Mouse (Mus musculus): Measurements from ENCODE around the gene Actc1. TPM values are rescaled to one million over a fixed set of nuclear protein-coding genes. Genes with fewer than 3 reads are reported as not detected.

Actc1 gene
- polyA plus RNA-seq, 1 experiment: 4.3 TPM

DNA sequence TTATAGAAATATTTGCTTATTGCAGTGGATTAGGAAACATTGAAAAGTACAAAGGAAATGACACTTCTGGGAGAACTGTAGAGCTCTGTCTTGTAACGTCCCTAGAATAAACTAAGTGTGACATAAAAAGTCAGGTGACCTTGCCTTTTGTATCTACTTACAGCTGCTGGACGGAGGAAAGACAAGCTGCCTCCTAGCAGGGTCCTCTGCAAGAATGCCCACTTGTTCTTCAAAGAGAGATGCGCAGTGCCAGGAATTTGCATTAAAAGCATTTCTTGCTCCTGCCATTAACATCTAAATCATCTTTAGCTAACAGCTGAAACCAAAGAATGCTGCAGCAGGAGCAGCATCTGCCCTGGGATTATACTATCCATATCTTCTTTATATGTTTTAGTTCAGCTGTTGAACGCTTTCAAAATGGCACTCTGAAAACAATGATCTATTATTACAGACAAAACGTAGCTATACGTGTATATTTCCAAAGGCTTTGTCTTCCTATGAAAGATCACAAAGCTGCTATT lies 6.8 kb upstream of the Actc1 start:
- Histone ChIP-seq H3K27ac (ENCODE audit: insufficient read depth, low read depth, low read length) (no peak overlapping the region), H3K27me3 (ENCODE audit: control insufficient read depth, insufficient read depth, low read length) (no peaks in the 10 kb centered on the region), H3K4me1 (ENCODE audit: control insufficient read depth, insufficient read depth, insufficient read length, low read length) (no peaks in the 10 kb centered on the region), H3K36me3 (ENCODE audit: control insufficient read depth, insufficient read depth, low read length) (no peaks in the 10 kb centered on the region), H3K4me3 (ENCODE audit: low read depth, low read length) (no peak overlapping the region)
- TF ChIP-seq POLR2A (IDR thresholded peaks at IDR 0.05; ENCODE audit: low read depth, low read length): no peak
- no peak for TF ChIP-seq CTCF (IDR thresholded peaks at IDR 0.05; ENCODE audit: extremely low read depth, insufficient read length, insufficient replicate concordance, low read depth, low read length)
- 62% methylated on average over 6 of the region's 6 CpGs for WGBS

DNA sequence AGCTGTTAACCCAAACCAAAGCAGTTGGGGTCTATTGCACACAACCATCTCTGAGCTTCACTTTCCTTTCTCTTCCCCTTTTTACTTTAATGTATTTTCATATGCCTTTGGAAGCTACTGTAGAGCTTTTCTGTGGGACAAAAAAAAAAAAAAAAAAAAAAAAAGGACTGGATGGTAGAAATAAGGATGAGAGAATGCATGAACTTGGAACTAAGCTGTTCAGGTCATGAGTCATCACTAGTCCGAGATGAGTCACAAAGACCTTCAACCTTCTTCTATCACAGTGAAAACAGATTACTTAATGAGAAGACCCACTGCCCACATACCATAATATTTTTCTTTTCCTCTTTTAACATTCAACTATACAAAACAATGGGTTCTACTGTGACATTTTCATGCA lies 6.3 kb upstream of the Actc1 start:
- no peaks in the 10 kb centered on the region for H3K4me1 ChIP-seq (ENCODE audit: control insufficient read depth, insufficient read depth, insufficient read length, low read length)
- no peak overlapping the region for H3K4me3 ChIP-seq (ENCODE audit: low read depth, low read length)
- no peak overlapping the region for H3K27ac ChIP-seq (ENCODE audit: insufficient read depth, low read depth, low read length)
- H3K36me3 ChIP-seq (ENCODE audit: control insufficient read depth, insufficient read depth, low read length): no peaks in the 10 kb centered on the region
- WGBS: 39% methylated on average over 1 of the region's 1 CpGs
- H3K27me3 ChIP-seq (ENCODE audit: control insufficient read depth, insufficient read depth, low read length): no peaks in the 10 kb centered on the region
- TF ChIP-seq CTCF (IDR thresholded peaks at IDR 0.05; ENCODE audit: extremely low read depth, insufficient read length, insufficient replicate concordance, low read depth, low read length) (no peak), POLR2A (IDR thresholded peaks at IDR 0.05; ENCODE audit: low read depth, low read length) (no peak)

DNA sequence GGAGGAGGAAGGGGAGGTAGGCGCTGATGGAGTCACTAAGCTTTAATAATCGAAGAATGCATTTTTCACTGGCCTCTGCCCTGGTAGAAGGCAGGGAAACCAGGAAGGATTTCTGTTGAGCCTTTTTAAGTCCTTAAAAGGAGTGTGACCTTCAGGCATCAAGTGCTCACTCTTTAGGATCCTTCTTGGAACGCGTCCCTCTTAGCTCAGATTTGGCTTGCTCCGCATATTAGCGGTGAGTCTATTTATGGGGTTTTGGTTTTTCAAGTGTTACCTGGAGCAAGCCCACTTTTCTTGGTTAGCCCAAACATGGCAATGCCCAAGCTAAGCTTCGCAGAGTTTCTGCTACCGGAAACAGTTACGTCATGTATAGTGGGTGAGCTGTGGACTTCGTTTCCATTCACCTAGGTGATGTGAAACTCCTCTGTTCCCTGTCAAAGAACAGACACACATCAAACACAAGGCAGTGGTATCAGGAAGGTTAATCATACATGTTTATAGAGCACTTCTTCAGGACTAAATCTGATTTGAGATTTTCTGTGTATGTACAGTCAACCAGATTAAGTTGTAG lies 5.0 kb upstream of the Actc1 start:
- no peak overlapping the region for H3K27ac ChIP-seq (ENCODE audit: insufficient read depth, low read depth, low read length)
- H3K27me3 ChIP-seq (ENCODE audit: control insufficient read depth, insufficient read depth, low read length): no peaks in the 10 kb centered on the region
- TF ChIP-seq POLR2A (IDR thresholded peaks at IDR 0.05; ENCODE audit: low read depth, low read length) (no peak), CTCF (IDR thresholded peaks at IDR 0.05; ENCODE audit: extremely low read depth, insufficient read length, insufficient replicate concordance, low read depth, low read length) (no peak)
- no peak overlapping the region for H3K4me3 ChIP-seq (ENCODE audit: low read depth, low read length)
- no peaks in the 10 kb centered on the region for H3K4me1 ChIP-seq (ENCODE audit: control insufficient read depth, insufficient read depth, insufficient read length, low read length)
- no peaks in the 10 kb centered on the region for H3K36me3 ChIP-seq (ENCODE audit: control insufficient read depth, insufficient read depth, low read length)
- 89% methylated on average over 10 of the region's 10 CpGs for WGBS

DNA sequence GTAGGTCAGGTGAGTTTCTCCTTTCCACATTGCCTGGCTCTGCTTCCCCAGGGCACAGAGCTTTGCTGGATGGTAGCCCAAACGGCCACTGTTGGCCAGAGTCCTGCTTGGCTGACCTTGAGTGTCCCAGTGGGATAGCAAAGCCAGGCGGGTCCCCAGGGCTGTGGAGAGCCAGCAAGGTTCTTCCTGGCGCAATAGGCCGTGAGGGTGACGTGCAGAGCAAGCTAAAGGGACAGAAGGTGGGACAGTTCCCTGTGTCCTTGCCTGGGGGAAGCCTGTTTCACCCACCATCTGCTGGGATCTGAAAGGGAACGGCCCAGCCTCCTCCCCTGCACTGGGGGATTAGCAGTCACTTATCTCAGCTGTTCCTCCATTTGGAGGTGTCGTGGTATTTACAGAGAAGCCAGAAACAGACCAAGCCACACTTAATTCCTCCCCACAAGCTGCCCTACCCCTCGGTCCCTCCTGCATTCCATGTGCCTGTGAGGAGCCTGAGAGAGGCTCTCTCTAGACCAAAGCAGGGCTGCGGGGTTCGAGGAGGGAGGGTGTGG lies 4.0 kb upstream of the Actc1 start:
- no peak for TF ChIP-seq POLR2A (IDR thresholded peaks at IDR 0.05; ENCODE audit: low read depth, low read length)
- no peak for TF ChIP-seq CTCF (IDR thresholded peaks at IDR 0.05; ENCODE audit: extremely low read depth, insufficient read length, insufficient replicate concordance, low read depth, low read length)
- 13% methylated on average over 10 of the region's 10 CpGs for WGBS

DNA sequence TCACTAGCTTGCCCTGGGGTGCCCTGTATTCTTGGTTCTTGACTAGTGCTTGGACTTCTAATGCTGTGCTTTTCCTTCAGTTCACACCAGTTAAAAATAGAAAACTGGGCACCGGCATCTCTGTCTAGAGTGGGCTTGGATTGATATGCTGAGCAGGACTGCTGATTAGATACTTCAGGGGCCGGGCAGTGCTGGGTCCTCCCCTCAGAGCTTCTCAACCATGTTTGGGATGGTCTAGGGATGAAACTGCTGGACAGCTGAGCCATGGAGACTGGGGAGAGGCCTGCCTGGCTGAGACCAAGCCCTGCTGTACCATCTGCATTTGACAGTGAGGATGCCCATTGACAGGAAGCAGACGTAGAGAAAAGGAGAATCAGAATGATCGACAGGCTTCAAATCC lies 781 bp upstream of the Actc1 start:
- H3K36me3 ChIP-seq (ENCODE audit: control insufficient read depth, insufficient read depth, low read length): no peaks in the 10 kb centered on the region
- 79% methylated on average over 4 of the region's 4 CpGs for WGBS
- H3K27me3 ChIP-seq (ENCODE audit: control insufficient read depth, insufficient read depth, low read length): no peaks in the 10 kb centered on the region
- H3K4me3 ChIP-seq (ENCODE audit: low read depth, low read length): no peak overlapping the region
- H3K4me1 ChIP-seq (ENCODE audit: control insufficient read depth, insufficient read depth, insufficient read length, low read length): no peaks in the 10 kb centered on the region
- TF ChIP-seq POLR2A (IDR thresholded peaks at IDR 0.05; ENCODE audit: low read depth, low read length): no peak
- TF ChIP-seq CTCF (IDR thresholded peaks at IDR 0.05; ENCODE audit: extremely low read depth, insufficient read length, insufficient replicate concordance, low read depth, low read length): no peak
- no peak overlapping the region for H3K27ac ChIP-seq (ENCODE audit: insufficient read depth, low read depth, low read length)

More for the DNA sequence above, 4.0 kb upstream of the Actc1 start:
- Histone ChIP-seq H3K4me3 (ENCODE audit: low read depth, low read length) (no peak overlapping the region), H3K36me3 (ENCODE audit: control insufficient read depth, insufficient read depth, low read length) (no peaks in the 10 kb centered on the region), H3K27me3 (ENCODE audit: control insufficient read depth, insufficient read depth, low read length) (no peaks in the 10 kb centered on the region), H3K4me1 (ENCODE audit: control insufficient read depth, insufficient read depth, insufficient read length, low read length) (no peaks in the 10 kb centered on the region), H3K27ac (ENCODE audit: insufficient read depth, low read depth, low read length) (no peak overlapping the region)

DNA sequence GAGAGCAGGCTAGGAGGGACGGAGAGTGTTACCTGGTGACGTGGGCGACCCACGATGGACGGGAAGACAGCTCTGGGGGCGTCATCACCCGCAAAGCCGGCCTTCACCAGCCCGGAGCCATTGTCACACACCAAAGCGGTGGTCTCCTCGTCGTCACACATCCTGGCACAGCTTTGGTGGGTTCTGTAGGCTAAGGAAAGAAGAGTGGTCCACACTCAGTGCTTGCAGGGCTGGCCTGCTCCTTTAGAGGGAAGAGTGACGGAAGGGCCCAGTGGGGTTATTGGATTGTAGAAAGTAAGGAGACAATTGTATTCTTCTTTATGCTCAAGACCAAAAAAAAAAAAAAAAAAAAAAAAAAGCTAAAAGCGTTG lies 1.5 kb downstream of the Actc1 start:
- WGBS: 90% methylated on average over 14 of the region's 14 CpGs
- no peak for TF ChIP-seq CTCF (IDR thresholded peaks at IDR 0.05; ENCODE audit: extremely low read depth, insufficient read length, insufficient replicate concordance, low read depth, low read length)
- no peak for TF ChIP-seq POLR2A (IDR thresholded peaks at IDR 0.05; ENCODE audit: low read depth, low read length)
- no peaks in the 10 kb centered on the region for H3K4me1 ChIP-seq (ENCODE audit: control insufficient read depth, insufficient read depth, insufficient read length, low read length)
- H3K27me3 ChIP-seq (ENCODE audit: control insufficient read depth, insufficient read depth, low read length): no peaks in the 10 kb centered on the region
- no peak overlapping the region for H3K4me3 ChIP-seq (ENCODE audit: low read depth, low read length)
- no peak overlapping the region for H3K27ac ChIP-seq (ENCODE audit: insufficient read depth, low read depth, low read length)
- no peaks in the 10 kb centered on the region for H3K36me3 ChIP-seq (ENCODE audit: control insufficient read depth, insufficient read depth, low read length)

DNA sequence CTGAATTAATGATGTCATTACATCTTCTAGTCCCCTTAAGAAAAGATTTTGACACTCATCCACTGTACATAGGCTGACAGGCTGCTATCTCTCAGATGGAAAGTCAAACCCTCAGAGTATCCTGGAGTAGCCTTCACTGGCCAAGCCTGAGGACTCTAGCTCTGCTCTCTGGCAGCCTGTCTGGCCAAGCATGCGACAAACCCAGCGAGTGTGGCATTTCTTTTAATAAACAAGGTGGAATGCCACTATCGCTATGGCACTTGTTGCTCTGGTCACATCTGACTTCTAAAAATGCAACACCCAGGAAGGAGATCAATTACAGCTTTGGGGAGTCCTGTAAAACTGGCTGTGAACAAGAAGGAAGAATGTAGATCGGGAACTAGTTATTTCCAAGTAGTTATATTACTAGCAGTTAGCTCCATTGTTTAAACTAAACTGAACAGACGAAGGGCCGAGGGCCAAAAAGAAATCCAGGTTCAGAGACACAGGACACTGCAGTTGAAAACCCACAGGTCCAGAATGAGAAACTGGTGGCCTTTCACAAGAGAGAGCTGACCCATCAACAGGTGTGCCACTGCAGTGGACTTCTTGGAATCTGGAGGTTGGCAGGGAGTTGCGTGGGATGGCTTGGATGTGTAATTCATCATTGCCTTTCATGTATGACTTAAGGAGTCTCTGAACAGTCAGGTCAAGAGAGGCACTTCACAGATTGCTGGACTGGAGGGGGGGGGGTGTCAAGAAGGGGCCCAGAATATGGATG lies 2.1 kb downstream of the Actc1 start:
- H3K27ac ChIP-seq (ENCODE audit: insufficient read depth, low read depth, low read length): no peak overlapping the region
- no peaks in the 10 kb centered on the region for H3K4me1 ChIP-seq (ENCODE audit: control insufficient read depth, insufficient read depth, insufficient read length, low read length)
- 86% methylated on average over 7 of the region's 7 CpGs for whole genome bisulfite sequencing
- H3K36me3 ChIP-seq (ENCODE audit: control insufficient read depth, insufficient read depth, low read length): no peaks in the 10 kb centered on the region
- TF ChIP-seq POLR2A (IDR thresholded peaks at IDR 0.05; ENCODE audit: low read depth, low read length) (no peak), CTCF (IDR thresholded peaks at IDR 0.05; ENCODE audit: extremely low read depth, insufficient read length, insufficient replicate concordance, low read depth, low read length) (no peak)
- no peaks in the 10 kb centered on the region for H3K27me3 ChIP-seq (ENCODE audit: control insufficient read depth, insufficient read depth, low read length)
- no peak overlapping the region for H3K4me3 ChIP-seq (ENCODE audit: low read depth, low read length)

Data from small intestine, adult 2 months (tissue).